Mouse (Mus musculus) stomach, embryonic 14.5 days (tissue): ENCODE data around the gene Olfr1336. TPM values are rescaled to one million over a fixed set of nuclear protein-coding genes. Genes with fewer than 3 reads are reported as not detected.
"Not testable (repeated sequence)": the region's sequence is repeated elsewhere in the genome, so short reads cannot be mapped to it uniquely, and the experiment has no call there.

Experiments used
- ATAC-seq: fragments of 200-750 bp; cut with Nextera tagmentation; 2 replicates; pipeline ENCODE4 v1.8.0; 2017; ENCODE audit warnings: low read depth, moderate TSS enrichment; ENCODE audit not compliant: insufficient number of reproducible peaks, insufficient read depth, low FRiP score
- H3K27ac ChIP-seq: fragments of 300-500 bp; sonication (generic); 2 replicates; pipeline ENCODE4 v1.5.1; 2014; ENCODE audit warnings: mild to moderate bottlenecking, low read length, moderate library complexity, mixed read lengths
- H3K27me3 ChIP-seq: fragments of 300-500 bp; sonication (generic); 2 replicates; pipeline ENCODE4 v1.6.1; 2014; ENCODE audit warnings: low read length, control low read depth, mixed read lengths; ENCODE audit not compliant: control insufficient read depth, insufficient read depth
- H3K36me3 ChIP-seq: fragments of 300-500 bp; sonication (generic); 2 replicates; pipeline ENCODE4 v1.6.1; 2014; ENCODE audit warnings: mild to moderate bottlenecking, control low read depth, low read length, moderate library complexity, mixed read lengths; ENCODE audit not compliant: control insufficient read depth, insufficient read depth
- H3K4me1 ChIP-seq: fragments of 300-500 bp; sonication (generic); 2 replicates; pipeline ENCODE4 v1.6.1; 2014; ENCODE audit warnings: low read length, control low read depth, mixed read lengths; ENCODE audit not compliant: control insufficient read depth, insufficient read depth
- H3K4me2 ChIP-seq: fragments of 300-500 bp; sonication (generic); replicated peaks from 2 replicates; pipeline ENCODE4 v1.6.1; 2014; ENCODE audit warnings: low read depth, low read length, control low read depth
- H3K4me3 ChIP-seq: fragments of 300-500 bp; sonication (generic); 2 replicates; pipeline ENCODE4 v1.5.1; 2014; ENCODE audit warnings: low read depth, low read length, control low read depth
- H3K9ac ChIP-seq: fragments of 300-500 bp; sonication (generic); replicated peaks from 2 replicates; pipeline ENCODE4 v1.6.1; 2014; ENCODE audit warnings: low read depth, mild to moderate bottlenecking, control low read depth, low read length, moderate library complexity, mixed read lengths
- H3K9me3 ChIP-seq: fragments of 300-500 bp; sonication (generic); 2 replicates; pipeline ENCODE4 v1.6.1; 2016; ENCODE audit warnings: low read depth, low read length, control low read depth; ENCODE audit not compliant: control insufficient read depth
- WGBS: fragments of 180-500 bp; shearing (Covaris S2); extraction: QIAGEN DNeasy Blood & Tissue Kit; methylation state at CpG from one replicate; pipeline ENCODE4 v1.1.7; 2014; 5-methylcytosine and 5-hydroxymethylcytosine counted together
- polyA plus RNA-seq: library from polyadenylated mRNA; unstranded; fragments of >200 nt; fragmentation: Nextera tagmentation; extraction: Ambion mirVana; gene quantifications from 2 replicates; pipeline ENCODE4 v1.2.1, GENCODE M21; 2014

Olfr1336 gene
- polyA plus RNA-seq, 1 experiment from 2014 or later, result not detected

- no peaks in the 10 kb centered on the region for H3K4me1 ChIP-seq
- no peaks in the 10 kb centered on the region for H3K9me3 ChIP-seq
- H3K36me3 ChIP-seq, result no peaks in the 10 kb centered on the region
- H3K4me2 ChIP-seq, result no peak overlapping the region
- no peak overlapping the region for H3K27ac ChIP-seq
- H3K9ac ChIP-seq, result no peak overlapping the region
- no peak for ATAC-seq
- no peak overlapping the region for H3K4me3 ChIP-seq
- 63% methylated on average over 2 of the region's 2 CpGs for WGBS
- H3K27me3 ChIP-seq, result no peaks in the 10 kb centered on the region
These were observed 14.8 kb upstream of the Olfr1336 start for GRCm38 (mm10) chr7:6441173-6441572.

- no peak overlapping the region for H3K27ac ChIP-seq
- no peaks in the 10 kb centered on the region for H3K36me3 ChIP-seq
- no peak overlapping the region for H3K4me2 ChIP-seq
- ATAC-seq, result no peak
- 77% methylated on average over 5 of the region's 5 CpGs for WGBS
- no peaks in the 10 kb centered on the region for H3K4me1 ChIP-seq
- no peak overlapping the region for H3K4me3 ChIP-seq
- H3K27me3 ChIP-seq, result no peaks in the 10 kb centered on the region
- H3K9me3 ChIP-seq, result no peaks in the 10 kb centered on the region
- no peak overlapping the region for H3K9ac ChIP-seq
These were observed 8.2 kb upstream of the Olfr1336 start for GRCm38 (mm10) chr7:6447771-6448170.

- H3K27ac ChIP-seq, result no peak overlapping the region
- no peak overlapping the region for H3K4me3 ChIP-seq
- H3K27me3 ChIP-seq, result no peaks in the 10 kb centered on the region
- no peak for ATAC-seq
- no peak overlapping the region for H3K4me2 ChIP-seq
- no peaks in the 10 kb centered on the region for H3K4me1 ChIP-seq
- no peaks in the 10 kb centered on the region for H3K36me3 ChIP-seq
- no peaks in the 10 kb centered on the region for H3K9me3 ChIP-seq
- H3K9ac ChIP-seq, result no peak overlapping the region
- 48% methylated on average over 3 of the region's 3 CpGs for whole genome bisulfite sequencing
These were observed 431 bp downstream of the Olfr1336 start for GRCm38 (mm10) chr7:6456399-6456798.

- Histone ChIP-seq H3K4me3 (no peak within 1 kb of the TSS), H3K4me2 (no peak within 1 kb of the TSS), H3K4me1 (no peaks in the 10 kb centered on the region), H3K9ac (no peak within 1 kb of the TSS), H3K27ac (no peak within 1 kb of the TSS), H3K27me3 (no peaks in the 10 kb centered on the region), H3K36me3 (no peaks in the 10 kb centered on the region), H3K9me3 (no peaks in the 10 kb centered on the region)
- ATAC-seq, result no peak
These were observed 11.0 kb downstream of the Olfr1336 start, which contains the start of gene Olfr1346 for GRCm38 (mm10) chr7:6466951-6467350. TSS of gene Olfr1346 (plus strand) at chr7:6467101.

GRCm38 (mm10) chr7:6477633-6478032, 21.7 kb downstream of the Olfr1336 start:
- not testable (repeated sequence) for H3K4me2 ChIP-seq, H3K9ac ChIP-seq, H3K4me3 ChIP-seq, H3K27ac ChIP-seq, ATAC-seq, H3K27me3 ChIP-seq, H3K9me3 ChIP-seq, H3K36me3 ChIP-seq, H3K4me1 ChIP-seq
- WGBS, result 65% methylated on average over 2 of the region's 2 CpGs

GRCm38 (mm10) chr7:6486841-6487240, 30.9 kb downstream of the Olfr1336 start, which contains the start of gene Olfr5:
TSS of gene Olfr5 (minus strand) at chr7:6486941.
- no peaks in the 10 kb centered on the region for H3K36me3 ChIP-seq
- H3K9me3 ChIP-seq, result no peaks in the 10 kb centered on the region
- H3K27ac ChIP-seq, result no peak within 1 kb of the TSS
- no peak within 1 kb of the TSS for H3K4me3 ChIP-seq
- 15% methylated on average over 2 of the region's 2 CpGs for WGBS
- H3K9ac ChIP-seq, result no peak within 1 kb of the TSS
- H3K4me1 ChIP-seq, result no peaks in the 10 kb centered on the region
- H3K27me3 ChIP-seq, result no peaks in the 10 kb centered on the region
- H3K4me2 ChIP-seq, result no peak within 1 kb of the TSS
- ATAC-seq, result no peak

- H3K4me2 ChIP-seq, result no peak within 1 kb of the TSS
- WGBS, result 45% methylated on average over 1 of the region's 1 CpGs
- H3K36me3 ChIP-seq, result no peaks in the 10 kb centered on the region
- no peaks in the 10 kb centered on the region for H3K27me3 ChIP-seq
- no peak within 1 kb of the TSS for H3K4me3 ChIP-seq
- H3K27ac ChIP-seq, result no peak within 1 kb of the TSS
- H3K4me1 ChIP-seq, result no peaks in the 10 kb centered on the region
- no peaks in the 10 kb centered on the region for H3K9me3 ChIP-seq
- H3K9ac ChIP-seq, result no peak within 1 kb of the TSS
- ATAC-seq, result no peak
These were observed 43.7 kb downstream of the Olfr1336 start, which contains the start of gene Olfr1347 for GRCm38 (mm10) chr7:6499655-6500054. TSS of gene Olfr1347 (minus strand) at chr7:6499755.

- Histone ChIP-seq H3K4me3 (no peak within 1 kb of the TSS), H3K36me3 (no peaks in the 10 kb centered on the region), H3K4me2 (no peak within 1 kb of the TSS), H3K27me3 (no peaks in the 10 kb centered on the region), H3K9ac (no peak within 1 kb of the TSS), H3K4me1 (no peaks in the 10 kb centered on the region), H3K9me3 (no peaks in the 10 kb centered on the region), H3K27ac (no peak within 1 kb of the TSS)
- WGBS, result 92% methylated on average over 1 of the region's 1 CpGs
- no peak for ATAC-seq
These were observed 52.7 kb downstream of the Olfr1336 start, which contains the start of gene Olfr1348 for GRCm38 (mm10) chr7:6508648-6509047. TSS of gene Olfr1348 (minus strand) at chr7:6508748.
